Comparison of ENCODE assay signal across 18 mouse cellular contexts in the genomic region with DNA sequence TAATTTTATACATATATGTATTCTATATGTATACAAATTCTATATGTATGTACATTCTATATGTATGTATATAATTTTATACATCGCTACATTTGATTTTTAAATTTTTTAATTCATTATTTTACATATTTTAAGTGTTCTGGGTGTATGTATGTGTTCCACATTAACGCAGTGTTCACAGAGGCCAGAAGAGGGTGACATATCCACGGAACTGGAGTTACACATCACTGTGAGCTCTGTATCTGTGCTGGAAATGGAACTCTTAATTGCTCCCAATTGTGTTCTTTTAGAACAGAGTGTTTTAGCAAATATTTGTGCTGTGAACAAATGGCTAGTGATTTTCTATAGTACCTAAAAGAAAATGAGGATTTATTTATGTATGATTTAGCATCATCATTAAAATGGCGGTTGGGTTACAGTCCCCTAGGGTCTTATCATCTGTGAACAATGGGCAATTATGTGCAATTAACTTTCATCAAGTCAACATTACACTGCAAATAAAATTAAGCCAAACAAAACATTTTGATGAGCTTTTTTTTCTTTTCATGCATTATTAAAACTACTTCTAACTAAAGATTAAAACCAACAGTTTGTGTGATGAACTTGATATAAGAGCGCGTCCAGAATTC. TPM values are rescaled to one million over a fixed set of nuclear protein-coding genes. Genes with fewer than 3 reads are reported as not detected.
A peak's percentile ranks its signal among the peaks of the same experiment; 100 is the strongest.
DNase-seq lines count a peak whose midpoint lies in the region; ATAC-seq lines count a peak whose summit lies in the region.
"Had no signal": no experiment of that assay in that cellular context is flagged by ENCODE, and none has a peak within 500 bp of the region (broad histone marks: within the 10 kb centered on the region; RNA-seq: fewer than 3 reads in every experiment).

No protein-coding gene starts in this region.

- peak; percentile 66; the same call in 1 of the 2 replicates for ATAC-seq in midbrain, embryonic 11.5 days (ENCODE audit: low FRiP score)
- no peak for ATAC-seq in midbrain, embryonic 16.5 days
- ATAC-seq in forebrain, embryonic 13.5 days, result 0 out of 2 replicates have a peak, but pooled peaks have one; percentile 76
- peak; percentile 89 for ATAC-seq in neural tube, embryonic 14.5 days (ENCODE audit: low read depth)
- ATAC-seq: lung, postnatal 0 days had no signal

- DNase-seq in embryo, embryonic 10 days (ENCODE audit: low spot score), result peak; percentile 4
- no peak for DNase-seq in embryo, embryonic 9.5 days (ENCODE audit: extremely low spot score)
- DNase-seq in midbrain, embryonic 11.5 days (ENCODE audit: low spot score, missing footprints), result no peak
- DNase-seq in right cerebral cortex, postnatal 4 days, result no peak
- no peak for DNase-seq in heart, adult 11 months
- DNase-seq: cerebellum, adult 11 months; right cerebral cortex, adult 18-20 months had no signal

- H3K4me3 ChIP-seq in midbrain, embryonic 11.5 days (ENCODE audit: low read depth, low read length), result no peak overlapping the region
- no peak overlapping the region for H3K4me3 ChIP-seq in midbrain, embryonic 16.5 days (ENCODE audit: low read depth, low read length)
- H3K4me3 ChIP-seq in forebrain, embryonic 13.5 days, result no peak overlapping the region
- H3K4me3 ChIP-seq in neural tube, embryonic 14.5 days (ENCODE audit: low read depth, low read length), result no peak overlapping the region
- H3K4me3 ChIP-seq: erythroblast, embryonic 14.5 days had no signal

- no peak overlapping the region for H3K27ac ChIP-seq in midbrain, embryonic 11.5 days (ENCODE audit: low read depth, low read length)
- no peak overlapping the region for H3K27ac ChIP-seq in midbrain, embryonic 16.5 days (ENCODE audit: low read length)
- no peak overlapping the region for H3K27ac ChIP-seq in forebrain, embryonic 13.5 days
- H3K27ac ChIP-seq in neural tube, embryonic 14.5 days (ENCODE audit: low read depth, low read length), result no peak overlapping the region

- H3K9ac ChIP-seq in midbrain, embryonic 11.5 days (ENCODE audit: low read length), result no peak overlapping the region
- H3K9ac ChIP-seq in midbrain, embryonic 16.5 days (ENCODE audit: low read depth, low read length), result no peak overlapping the region
- H3K9ac ChIP-seq in forebrain, embryonic 13.5 days, result no peak overlapping the region
- H3K9ac ChIP-seq in neural tube, embryonic 14.5 days (replicated peaks; ENCODE audit: low read depth, low read length), result no peak overlapping the region

- H3K36me3 ChIP-seq in midbrain, embryonic 11.5 days (ENCODE audit: control insufficient read depth, insufficient read depth, low read length), result no peaks in the 10 kb centered on the region
- H3K36me3 ChIP-seq in midbrain, embryonic 16.5 days (ENCODE audit: control insufficient read depth, insufficient read depth, low read length), result no peaks in the 10 kb centered on the region
- H3K36me3 ChIP-seq in forebrain, embryonic 13.5 days (ENCODE audit: poor library complexity, severe bottlenecking), result no peaks in the 10 kb centered on the region
- no peaks in the 10 kb centered on the region for H3K36me3 ChIP-seq in neural tube, embryonic 14.5 days (ENCODE audit: control insufficient read depth, insufficient read depth, low read length)

- H3K4me2 ChIP-seq in midbrain, embryonic 11.5 days, result no peak overlapping the region
- no peak overlapping the region for H3K4me2 ChIP-seq in midbrain, embryonic 16.5 days (ENCODE audit: low read length)
- H3K4me2 ChIP-seq in forebrain, embryonic 13.5 days, result no peak overlapping the region
- H3K4me2 ChIP-seq in neural tube, embryonic 14.5 days (ENCODE audit: low read depth, low read length), result no peak overlapping the region
- H3K4me2 ChIP-seq: heart, embryonic 11.5 days; liver, embryonic 11.5 days had no signal

- H3K27me3 ChIP-seq in midbrain, embryonic 11.5 days (ENCODE audit: control insufficient read depth, insufficient read depth, low read length), result no peaks in the 10 kb centered on the region
- H3K27me3 ChIP-seq in midbrain, embryonic 16.5 days (ENCODE audit: control insufficient read depth, insufficient read depth, low read depth, low read length), result no peaks in the 10 kb centered on the region
- no peaks in the 10 kb centered on the region for H3K27me3 ChIP-seq in forebrain, embryonic 13.5 days
- H3K27me3 ChIP-seq in neural tube, embryonic 14.5 days (ENCODE audit: control insufficient read depth, insufficient read depth, low read length), result no peaks in the 10 kb centered on the region

- WGBS in midbrain, embryonic 11.5 days, result 91% methylated on average over 6 of the region's 6 CpGs
- WGBS in midbrain, embryonic 16.5 days, result 88% methylated on average over 6 of the region's 6 CpGs
- WGBS in forebrain, embryonic 13.5 days, result 77% methylated on average over 6 of the region's 6 CpGs
- 65% methylated on average over 6 of the region's 6 CpGs for WGBS in neural tube, embryonic 14.5 days

- H3K9me3 ChIP-seq in midbrain, embryonic 11.5 days (ENCODE audit: control insufficient read depth, low read length), result no peaks in the 10 kb centered on the region
- H3K9me3 ChIP-seq in midbrain, embryonic 16.5 days (replicated peaks; ENCODE audit: control insufficient read depth, low read length, poor library complexity, severe bottlenecking), result no peaks in the 10 kb centered on the region
- H3K9me3 ChIP-seq in forebrain, embryonic 13.5 days (replicated peaks), result no peaks in the 10 kb centered on the region
- H3K9me3 ChIP-seq in neural tube, embryonic 14.5 days (ENCODE audit: control insufficient read depth, low read length), result no peaks in the 10 kb centered on the region

- H3K4me1 ChIP-seq in midbrain, embryonic 11.5 days (ENCODE audit: control insufficient read depth, insufficient read depth, low read length), result no peaks in the 10 kb centered on the region
- no peaks in the 10 kb centered on the region for H3K4me1 ChIP-seq in midbrain, embryonic 16.5 days (ENCODE audit: control insufficient read depth, insufficient read depth, low read length)
- H3K4me1 ChIP-seq in forebrain, embryonic 13.5 days, result no peaks in the 10 kb centered on the region
- H3K4me1 ChIP-seq in neural tube, embryonic 14.5 days (ENCODE audit: control insufficient read depth, insufficient read depth, low read length), result no peaks in the 10 kb centered on the region

RNA-seq across cellular contexts. Expression of a gene that starts 40.4 kb away (rescaled TPM):
- polyA plus RNA-seq in midbrain, embryonic 11.5 days (2014; fragmentation: Nextera tagmentation; extraction: Ambion mirVana), result not detected in 2 replicates
- polyA plus RNA-seq in midbrain, embryonic 16.5 days (2015; fragmentation: Nextera tagmentation; extraction: Ambion mirVana), result not detected in 2 replicates
- not detected in 2 replicates for polyA plus RNA-seq in forebrain, embryonic 13.5 days (2015; fragmentation: Nextera tagmentation; extraction: Ambion mirVana)
- polyA plus RNA-seq in neural tube, embryonic 14.5 days (2014; fragmentation: Nextera tagmentation; extraction: Ambion mirVana), result not detected in 2 replicates
- polyA plus RNA-seq: C2C12; erythroblast, embryonic 14.5 days; heart, embryonic 11.5 days; kidney, embryonic 14.5 days; liver, embryonic 11.5 days; lung, postnatal 0 days; neural tube, embryonic 11.5 days; spleen, adult 2 months had no signal
